Mouse (Mus musculus) stomach, postnatal 0 days (tissue): ENCODE measurements at regions not wholly inside any gene's neighbourhood (a gene's known extent, or its start where the extent isn't known, plus 50 kb on each side); places are given as distances from the start of the nearest gene placed in this dataset.

Source experiments
- ATAC-seq: fragments of 200-750 bp; cut with Nextera tagmentation; 2 replicates; pipeline ENCODE4 v1.8.0; 2017; ENCODE audit not compliant: low FRiP score, low TSS enrichment
- DNase-seq: peaks from one replicate; pipeline ENCODE4 v3.0.0-alpha.2; 2016; ENCODE audit warnings: low spot score
- H3K27ac ChIP-seq: fragments of 300-500 bp; sonication (generic); replicated peaks from 2 replicates; pipeline ENCODE4 v1.5.1; 2014; ENCODE audit warnings: mild to moderate bottlenecking, control low read depth
- H3K27me3 ChIP-seq: fragments of 300-500 bp; sonication (generic); 2 replicates; pipeline ENCODE4 v1.6.1; 2014; ENCODE audit warnings: low read length; ENCODE audit not compliant: control insufficient read depth, insufficient read depth
- H3K36me3 ChIP-seq: fragments of 300-500 bp; sonication (generic); 2 replicates; pipeline ENCODE4 v1.6.1; 2014; ENCODE audit warnings: low read length, mixed read lengths; ENCODE audit not compliant: control insufficient read depth, insufficient read depth
- H3K4me1 ChIP-seq: fragments of 300-500 bp; sonication (generic); replicated peaks from 2 replicates; pipeline ENCODE4 v1.6.1; 2014; ENCODE audit warnings: antibody characterized with exemption; ENCODE audit not compliant: control insufficient read depth, insufficient read depth
- H3K4me2 ChIP-seq: fragments of 300-500 bp; sonication (generic); replicated peaks from 2 replicates; pipeline ENCODE4 v1.6.1; 2014; ENCODE audit warnings: low read depth, mild to moderate bottlenecking, control low read depth, moderate library complexity
- H3K4me3 ChIP-seq: fragments of 300-500 bp; sonication (generic); 2 replicates; pipeline ENCODE4 v1.5.1; 2014; ENCODE audit warnings: low read depth, low read length, control low read depth
- H3K9ac ChIP-seq: fragments of 300-500 bp; sonication (generic); 2 replicates; pipeline ENCODE4 v1.6.1; 2014; ENCODE audit warnings: mild to moderate bottlenecking, low read length, control low read depth, mixed read lengths
- H3K9me3 ChIP-seq: fragments of 300-500 bp; sonication (generic); 2 replicates; pipeline ENCODE4 v1.6.1; 2016; ENCODE audit warnings: low read length; ENCODE audit not compliant: control insufficient read depth
- CTCF ChIP-seq: IDR thresholded peaks from 2 replicates; pipeline ENCODE4 v1.5.1; 2016; ENCODE audit warnings: antibody characterized with exemption, low read depth, mild to moderate bottlenecking, moderate library complexity
- EP300 ChIP-seq: optimal IDR thresholded peaks from 2 replicates; pipeline ENCODE3; 2016; ENCODE audit warnings: antibody characterized with exemption
- WGBS: fragments of 180-500 bp; shearing (Covaris S2); extraction: QIAGEN DNeasy Blood & Tissue Kit; methylation state at CpG from one replicate; pipeline ENCODE4 v1.1.7; 2014; 5-methylcytosine and 5-hydroxymethylcytosine counted together

DNA sequence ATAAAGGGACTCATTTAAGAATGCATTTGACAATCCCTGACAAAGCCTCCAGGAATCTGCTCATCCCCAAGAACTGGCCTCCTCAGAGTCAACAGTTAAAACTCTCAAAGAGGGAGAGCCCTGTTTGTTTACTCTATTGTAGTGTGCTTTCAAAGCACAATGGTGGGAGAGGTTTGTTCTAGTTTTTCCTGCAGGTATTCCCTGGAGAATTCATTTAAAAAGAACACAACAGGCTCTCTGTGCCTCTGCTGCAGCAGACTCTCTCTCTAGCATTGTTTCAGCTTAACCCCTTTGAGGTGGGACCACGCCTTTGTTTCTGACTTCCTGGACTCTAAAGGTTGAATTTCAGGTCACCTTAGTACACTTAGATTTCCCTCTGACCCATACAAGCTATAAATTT lies 149.1 kb downstream of the Kitl start:
- ATAC-seq (no peak), DNase-seq (no peak)
- H3K27me3 ChIP-seq, result no peaks in the 10 kb centered on the region
- WGBS, result 32% methylated on average over 1 of the region's 1 CpGs
- no peak overlapping the region for H3K4me3 ChIP-seq
- no peak overlapping the region for H3K27ac ChIP-seq
- H3K9me3 ChIP-seq, result no peaks in the 10 kb centered on the region
- H3K9ac ChIP-seq, result no peak overlapping the region
- H3K4me2 ChIP-seq, result no peak overlapping the region
- TF ChIP-seq EP300 (no peak), CTCF (no peak)
- no peaks in the 10 kb centered on the region for H3K4me1 ChIP-seq
- no peaks in the 10 kb centered on the region for H3K36me3 ChIP-seq

DNA sequence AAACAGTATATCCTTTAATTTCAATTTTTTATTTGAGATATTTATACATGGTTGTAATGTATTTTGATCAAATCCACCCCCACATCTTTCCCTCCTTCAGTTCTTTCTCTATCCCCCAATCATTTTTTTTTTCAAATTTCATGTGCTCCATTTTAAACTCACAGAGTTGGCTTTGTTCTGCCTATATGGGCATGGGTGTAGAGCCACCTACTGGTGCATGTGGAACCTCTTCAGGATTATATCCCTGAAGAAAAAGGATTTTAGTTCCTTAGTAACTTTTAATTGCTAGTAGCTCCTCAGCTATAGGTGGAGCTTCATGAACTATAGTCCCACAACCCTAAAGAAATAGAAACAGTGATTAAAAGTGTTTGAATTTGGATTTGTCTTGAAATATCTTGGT lies 155.4 kb downstream of the Kitl start:
- no peak for DNase-seq
- TF ChIP-seq EP300, result no peak
- peak; percentile 70 for TF ChIP-seq CTCF

DNA sequence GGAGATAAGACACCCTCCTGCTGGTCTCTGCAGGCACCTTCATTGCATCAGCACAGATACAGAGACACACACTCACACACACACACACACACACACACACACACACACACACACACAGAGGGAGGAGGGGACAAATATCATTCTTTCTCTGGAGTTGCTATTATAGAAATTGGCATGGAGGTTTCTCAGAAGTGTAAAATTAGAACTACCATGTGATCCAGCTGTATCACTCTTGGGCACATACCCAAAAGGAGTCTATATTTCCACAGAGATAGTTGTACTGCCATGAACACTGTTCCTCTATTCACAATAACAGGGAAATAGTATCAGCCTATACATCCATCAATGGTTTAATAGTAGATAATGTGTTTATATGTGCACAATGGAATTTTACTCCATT lies 137.8 kb upstream of the Gm4301 start:
- no peaks in the 10 kb centered on the region for H3K36me3 ChIP-seq
- H3K9me3 ChIP-seq, result no peaks in the 10 kb centered on the region
- TF ChIP-seq CTCF (no peak), EP300 (no peak)
- no peak overlapping the region for H3K27ac ChIP-seq
- H3K4me1 ChIP-seq, result no peaks in the 10 kb centered on the region
- H3K4me3 ChIP-seq, result no peak overlapping the region
- H3K4me2 ChIP-seq, result no peak overlapping the region
- no peak overlapping the region for H3K9ac ChIP-seq
- no peak for ATAC-seq
- H3K27me3 ChIP-seq, result no peaks in the 10 kb centered on the region
- no peak for DNase-seq

More for the DNA sequence above, 155.4 kb downstream of the Kitl start:
- Histone ChIP-seq H3K4me1 (no peaks in the 10 kb centered on the region), H3K27me3 (no peaks in the 10 kb centered on the region), H3K36me3 (no peaks in the 10 kb centered on the region), H3K9me3 (no peaks in the 10 kb centered on the region), H3K9ac (no peak overlapping the region), H3K27ac (no peak overlapping the region), H3K4me3 (no peak overlapping the region), H3K4me2 (no peak overlapping the region)
- no peak for ATAC-seq

DNA sequence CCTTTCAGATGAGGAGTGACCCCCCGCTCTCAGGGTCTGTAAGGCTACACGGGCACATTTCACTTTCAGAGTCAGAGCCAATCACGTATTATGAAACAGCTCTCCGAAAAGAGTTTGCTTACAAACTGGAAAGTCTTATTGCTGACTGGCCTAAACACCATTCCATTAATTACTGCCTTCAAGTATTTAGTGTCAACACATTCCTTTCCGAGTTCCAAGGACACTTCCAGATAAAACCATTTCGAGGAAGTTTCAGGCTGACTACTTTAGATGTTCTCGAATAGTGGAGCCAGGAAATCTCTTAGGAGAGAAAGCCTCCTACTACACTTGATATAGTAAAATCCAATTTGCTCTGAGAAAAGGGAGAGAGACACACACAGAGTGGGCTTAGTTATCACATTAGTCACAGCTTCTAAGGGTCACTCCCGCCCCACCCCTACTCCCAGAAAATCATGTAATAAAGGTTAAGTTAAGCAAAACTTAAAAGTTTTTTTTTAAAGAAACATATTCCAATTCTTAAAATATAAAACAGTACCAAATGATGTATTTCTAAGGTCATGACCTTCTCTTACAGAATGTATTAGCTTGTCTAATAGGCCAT lies 136.3 kb upstream of the Gm4301 start:
- no peak overlapping the region for H3K27ac ChIP-seq
- no peaks in the 10 kb centered on the region for H3K4me1 ChIP-seq
- H3K9me3 ChIP-seq, result no peaks in the 10 kb centered on the region
- WGBS, result 42% methylated on average over 8 of the region's 8 CpGs
- ATAC-seq (no peak), DNase-seq (no peak)
- H3K4me2 ChIP-seq, result no peak overlapping the region
- H3K9ac ChIP-seq, result no peak overlapping the region
- H3K36me3 ChIP-seq, result no peaks in the 10 kb centered on the region
- no peak overlapping the region for H3K4me3 ChIP-seq
- no peaks in the 10 kb centered on the region for H3K27me3 ChIP-seq
- no peak for TF ChIP-seq EP300
- no peak for TF ChIP-seq CTCF

DNA sequence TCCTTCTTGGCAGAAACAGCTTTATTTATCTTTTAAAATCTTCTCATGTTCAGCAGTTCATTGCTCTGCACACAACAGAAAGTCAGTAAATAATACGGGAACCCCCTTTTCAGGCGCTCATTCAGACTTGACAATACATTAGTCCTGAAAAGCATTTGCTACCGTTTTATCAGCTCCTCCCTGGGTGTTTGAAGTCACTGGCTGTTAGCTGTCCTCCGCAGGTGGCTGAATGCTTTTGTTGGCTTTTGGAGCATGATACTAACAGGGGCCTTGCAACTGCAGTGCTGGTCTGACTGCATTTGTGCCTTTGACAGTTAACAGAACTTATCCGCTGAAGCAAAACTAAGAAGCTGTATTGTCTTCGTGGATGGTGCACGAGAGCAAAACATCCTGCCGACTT lies 135.0 kb upstream of the Gm4301 start:
- Histone ChIP-seq H3K27me3 (no peaks in the 10 kb centered on the region), H3K4me3 (no peak overlapping the region), H3K27ac (no peak overlapping the region), H3K36me3 (no peaks in the 10 kb centered on the region), H3K4me2 (no peak overlapping the region), H3K4me1 (no peaks in the 10 kb centered on the region), H3K9ac (no peak overlapping the region), H3K9me3 (no peaks in the 10 kb centered on the region)
- no peak for TF ChIP-seq EP300
- TF ChIP-seq CTCF, result no peak
- WGBS, result 21% methylated on average over 8 of the region's 8 CpGs
- ATAC-seq, result no peak
- DNase-seq, result peak; percentile 13

DNA sequence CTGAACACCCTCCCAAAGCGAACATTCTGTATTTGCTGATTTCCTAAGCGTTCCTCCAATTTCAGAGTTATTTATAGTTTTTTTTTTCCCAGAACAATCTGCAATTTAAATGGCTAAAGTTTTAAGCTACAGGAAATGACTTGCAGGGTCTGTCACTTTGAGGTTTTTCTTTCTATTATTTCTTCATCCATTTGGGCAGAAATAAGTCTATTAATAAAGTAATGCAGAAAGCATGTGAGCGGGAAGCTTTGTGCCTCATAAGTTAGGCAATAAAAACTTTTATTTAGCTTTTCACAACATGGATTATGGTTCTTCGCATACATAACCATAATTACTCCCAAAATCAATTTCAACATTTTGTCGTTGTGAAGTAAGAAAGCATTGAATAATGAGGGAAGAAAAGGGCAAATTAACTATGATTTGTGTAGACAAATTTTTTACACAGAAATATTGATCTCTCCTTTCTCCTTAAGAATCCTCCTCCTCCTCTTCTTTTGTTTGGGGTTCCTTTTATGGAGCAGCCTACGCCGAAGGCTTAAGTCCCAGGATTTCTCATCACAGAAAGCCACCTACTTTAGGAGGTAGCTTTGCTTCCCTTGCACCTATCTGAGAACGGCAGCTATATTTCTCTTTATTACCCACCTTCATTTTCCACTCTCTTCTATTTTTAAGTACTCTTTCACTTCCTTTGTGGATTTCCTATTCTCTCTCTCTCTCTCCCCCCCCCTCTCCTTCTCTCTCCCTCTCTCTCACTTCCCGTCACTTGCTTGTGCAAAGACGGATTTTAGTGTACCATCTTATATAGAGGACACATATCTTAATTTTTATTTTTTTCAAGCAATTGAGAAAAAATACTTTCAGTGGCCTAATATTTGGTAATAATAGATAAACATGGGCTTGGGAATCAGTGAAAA lies 128.6 kb upstream of the Gm4301 start:
- ATAC-seq (no peak), DNase-seq (no peak)
- no peaks in the 10 kb centered on the region for H3K4me1 ChIP-seq
- TF ChIP-seq EP300 (no peak), CTCF (no peak)
- no peaks in the 10 kb centered on the region for H3K36me3 ChIP-seq
- H3K27ac ChIP-seq, result no peak overlapping the region
- H3K4me3 ChIP-seq, result no peak overlapping the region
- WGBS, result 77% methylated on average over 10 of the region's 10 CpGs
- no peak overlapping the region for H3K9ac ChIP-seq
- H3K27me3 ChIP-seq, result no peaks in the 10 kb centered on the region
- H3K9me3 ChIP-seq, result no peaks in the 10 kb centered on the region
- no peak overlapping the region for H3K4me2 ChIP-seq
